Mouse (Mus musculus): ENCODE data around the gene Frrs1. TPM values are rescaled to one million over a fixed set of nuclear protein-coding genes. Genes with fewer than 3 reads are reported as not detected.

Gene Frrs1
- polyA plus RNA-seq, 1 experiment from 2014 or later = 22.7 TPM

DNA sequence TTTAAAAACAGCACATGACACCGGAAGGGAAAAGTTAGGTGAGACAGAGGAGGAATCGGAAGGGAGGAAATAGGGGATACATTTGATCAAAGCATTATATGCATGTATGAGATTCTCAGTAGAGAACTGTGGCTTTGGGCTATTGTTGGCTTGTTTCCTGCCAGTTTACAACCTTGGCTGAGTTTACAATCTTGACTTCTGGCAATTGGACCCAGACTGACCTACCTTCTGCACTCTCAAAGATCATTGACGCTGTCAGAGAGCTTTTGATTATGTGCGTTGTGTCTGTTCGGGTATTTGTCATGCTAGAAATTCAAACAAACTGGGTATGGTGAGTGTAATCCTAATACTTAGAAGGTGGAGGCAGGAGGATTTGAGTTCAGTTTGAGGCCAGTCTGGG lies 5.2 kb downstream of the Frrs1 start:
- TF ChIP-seq EP300 (IDR thresholded peaks at IDR 0.05; ENCODE audit: low read depth) (no peak), CTCF (IDR thresholded peaks at IDR 0.05; ENCODE audit: low read depth) (no peak)
- ATAC-seq (no peak), DNase-seq (no peak)
- H3K36me3 ChIP-seq (replicated peaks; ENCODE audit: insufficient read depth, low read length) = peaks cover 17% of the 10 kb centered on the region
- no peak overlapping the region for H3K9ac ChIP-seq (replicated peaks)
- peaks cover 39% of the 10 kb centered on the region for H3K4me1 ChIP-seq (ENCODE audit: insufficient read depth)
- H3K27ac ChIP-seq (ENCODE audit: low read depth) = peak overlapping the region; percentile 48; the same call in 1 of the 2 replicates
- no peaks in the 10 kb centered on the region for H3K27me3 ChIP-seq (ENCODE audit: insufficient read depth, low read length)
- no peaks in the 10 kb centered on the region for H3K9me3 ChIP-seq (ENCODE audit: low read length)
- no peak overlapping the region; the same call in 1 of the 2 replicates for H3K4me3 ChIP-seq (ENCODE audit: low read depth, low read length)
- WGBS (ENCODE audit: insufficient replicate concordance) = 58% methylated on average over 5 of the region's 5 CpGs
- H3K4me2 ChIP-seq (ENCODE audit: low read depth, low read length) = peak overlapping the region; percentile 98

DNA sequence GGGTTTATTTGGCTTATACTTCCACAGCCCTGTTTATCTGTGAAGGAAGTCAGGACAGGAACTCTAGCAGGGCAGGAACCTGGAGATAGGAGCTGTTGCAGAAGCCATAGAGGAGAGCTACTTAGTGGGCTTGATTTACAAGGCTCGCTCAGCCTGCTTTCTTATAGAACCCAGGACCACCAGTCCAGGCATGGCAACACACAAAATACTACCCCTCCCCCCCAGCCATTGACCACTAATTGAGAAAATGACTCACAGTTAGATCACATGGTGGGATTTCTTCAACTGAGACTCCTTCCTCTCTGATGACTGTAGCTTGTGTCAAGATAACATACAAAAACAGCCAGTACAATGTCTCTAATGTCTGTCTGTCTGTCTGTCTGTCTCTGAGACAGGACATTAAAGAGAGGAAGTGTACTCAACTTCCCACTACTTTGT lies 6.0 kb downstream of the Frrs1 start:
- Histone ChIP-seq H3K27ac (ENCODE audit: low read depth) (peak overlapping the region; percentile 53), H3K4me3 (ENCODE audit: low read depth, low read length) (0 out of 2 replicates have a peak overlapping the region, but pooled peaks have one; percentile 3), H3K4me1 (ENCODE audit: insufficient read depth) (peaks cover 33% of the 10 kb centered on the region), H3K9ac (replicated peaks) (0 out of 2 replicates have a peak overlapping the region, but pooled peaks have one; percentile 4), H3K9me3 (ENCODE audit: low read length) (no peaks in the 10 kb centered on the region), H3K4me2 (ENCODE audit: low read depth, low read length) (peak overlapping the region; percentile 43), H3K27me3 (ENCODE audit: insufficient read depth, low read length) (no peaks in the 10 kb centered on the region), H3K36me3 (replicated peaks; ENCODE audit: insufficient read depth, low read length) (peaks cover 19% of the 10 kb centered on the region)
- ATAC-seq (peak; percentile 40), DNase-seq (no peak)
- 31% methylated on average over 1 of the region's 1 CpGs for WGBS (ENCODE audit: insufficient replicate concordance)
- TF ChIP-seq CTCF (IDR thresholded peaks at IDR 0.05; ENCODE audit: low read depth) (no peak), EP300 (IDR thresholded peaks at IDR 0.05; ENCODE audit: low read depth) (peak; percentile 16)

DNA sequence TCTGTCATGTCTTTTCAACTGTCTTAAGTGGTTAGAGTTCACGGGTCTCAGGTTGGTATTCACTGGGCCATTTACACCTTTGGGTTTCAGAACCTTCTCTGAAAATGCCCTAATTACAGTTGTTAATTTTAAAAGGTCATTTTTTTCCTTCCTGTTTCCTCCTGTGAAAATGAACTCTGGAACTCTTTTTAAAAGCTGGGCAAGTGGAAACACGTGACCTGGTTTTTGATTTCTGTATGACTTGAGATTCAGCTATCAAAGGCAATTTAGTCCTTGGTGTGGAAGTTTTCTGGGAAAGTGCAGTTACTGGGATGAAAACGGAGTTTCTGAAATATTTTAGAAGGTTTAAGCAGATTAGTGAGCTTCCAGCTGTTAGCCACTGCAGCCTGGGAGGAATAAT lies 11.1 kb downstream of the Frrs1 start:
- TF ChIP-seq EP300 (IDR thresholded peaks at IDR 0.05; ENCODE audit: low read depth) = no peak
- no peak for TF ChIP-seq CTCF (IDR thresholded peaks at IDR 0.05; ENCODE audit: low read depth)
- H3K27me3 ChIP-seq (ENCODE audit: insufficient read depth, low read length) = no peaks in the 10 kb centered on the region
- H3K36me3 ChIP-seq (replicated peaks; ENCODE audit: insufficient read depth, low read length) = peaks cover 30% of the 10 kb centered on the region
- H3K4me1 ChIP-seq (ENCODE audit: insufficient read depth) = peaks cover 6% of the 10 kb centered on the region
- WGBS (ENCODE audit: insufficient replicate concordance) = 76% methylated on average over 3 of the region's 3 CpGs
- H3K9ac ChIP-seq (replicated peaks) = no peak overlapping the region
- no peaks in the 10 kb centered on the region for H3K9me3 ChIP-seq (ENCODE audit: low read length)
- H3K27ac ChIP-seq (ENCODE audit: low read depth) = no peak overlapping the region
- ATAC-seq = no peak
- no peak for DNase-seq
- H3K4me3 ChIP-seq (ENCODE audit: low read depth, low read length) = no peak overlapping the region
- H3K4me2 ChIP-seq (ENCODE audit: low read depth, low read length) = no peak overlapping the region

DNA sequence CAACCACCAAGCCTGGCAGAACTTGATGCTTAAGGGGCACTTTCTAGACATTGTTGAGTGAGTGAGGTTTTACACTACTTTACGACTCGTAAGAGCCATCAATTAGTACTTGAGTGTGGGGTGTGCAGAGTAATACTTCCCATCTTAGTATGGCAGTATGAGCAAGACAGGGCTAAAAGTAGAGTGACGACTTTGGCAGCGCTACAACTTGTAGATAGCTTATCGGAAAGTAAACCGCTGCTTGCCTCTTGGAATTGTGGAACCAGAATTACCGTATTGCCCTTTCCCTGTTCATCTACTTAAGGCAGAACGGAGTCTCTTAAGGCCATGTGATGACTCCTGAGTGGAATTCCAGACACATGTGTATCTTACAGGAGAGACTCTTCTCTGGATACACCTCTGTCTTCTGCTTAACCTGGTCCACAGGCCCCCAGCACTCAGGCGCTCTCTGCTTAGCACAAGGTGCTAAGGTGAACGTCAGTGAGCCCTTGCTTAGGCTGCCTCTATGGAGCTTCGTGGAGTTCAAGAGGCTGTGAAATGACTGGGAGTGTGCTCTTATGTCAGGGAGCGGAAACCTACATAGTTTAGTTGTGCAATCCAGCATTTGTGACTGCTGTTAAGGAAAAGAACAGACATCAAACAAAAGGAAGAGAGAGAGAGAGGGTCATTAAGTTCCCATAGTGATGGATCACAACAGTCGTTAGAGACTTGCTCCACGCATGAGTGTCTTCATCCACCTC lies 23.1 kb downstream of the Frrs1 start:
- H3K4me3 ChIP-seq (ENCODE audit: low read depth, low read length) = no peak overlapping the region
- WGBS (ENCODE audit: insufficient replicate concordance) = 90% methylated on average over 14 of the region's 14 CpGs
- TF ChIP-seq EP300 (IDR thresholded peaks at IDR 0.05; ENCODE audit: low read depth) (no peak), CTCF (IDR thresholded peaks at IDR 0.05; ENCODE audit: low read depth) (no peak)
- no peaks in the 10 kb centered on the region for H3K9me3 ChIP-seq (ENCODE audit: low read length)
- ATAC-seq (no peak), DNase-seq (no peak)
- H3K36me3 ChIP-seq (replicated peaks; ENCODE audit: insufficient read depth, low read length) = peaks cover 81% of the 10 kb centered on the region
- H3K4me2 ChIP-seq (ENCODE audit: low read depth, low read length) = no peak overlapping the region
- no peak overlapping the region for H3K27ac ChIP-seq (ENCODE audit: low read depth)
- no peaks in the 10 kb centered on the region for H3K4me1 ChIP-seq (ENCODE audit: insufficient read depth)
- no peaks in the 10 kb centered on the region for H3K27me3 ChIP-seq (ENCODE audit: insufficient read depth, low read length)
- H3K9ac ChIP-seq (replicated peaks) = no peak overlapping the region

DNA sequence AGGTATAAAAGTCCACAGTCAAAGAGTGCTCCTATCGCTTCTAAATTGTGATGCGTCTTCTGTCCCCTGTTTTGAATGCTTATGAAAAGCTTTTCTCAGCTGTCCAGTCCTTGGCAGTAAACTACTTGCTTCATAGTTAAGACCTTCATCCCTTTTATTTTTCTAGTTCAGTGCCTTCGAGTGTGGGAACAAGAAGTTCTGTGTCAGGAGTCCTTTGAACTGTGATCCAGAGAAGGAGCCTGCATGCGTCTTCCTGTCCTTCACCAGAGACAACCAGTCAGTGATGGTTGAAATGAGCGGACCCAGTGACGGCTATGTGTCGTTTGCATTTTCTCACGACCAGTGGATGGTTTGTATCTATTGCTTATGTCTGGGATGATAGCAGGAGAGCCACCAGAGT lies 25.7 kb downstream of the Frrs1 start:
- peaks cover 78% of the 10 kb centered on the region for H3K36me3 ChIP-seq (replicated peaks; ENCODE audit: insufficient read depth, low read length)
- H3K4me3 ChIP-seq (ENCODE audit: low read depth, low read length) = no peak overlapping the region
- WGBS (ENCODE audit: insufficient replicate concordance) = 88% methylated on average over 8 of the region's 8 CpGs
- TF ChIP-seq CTCF (IDR thresholded peaks at IDR 0.05; ENCODE audit: low read depth) (no peak), EP300 (IDR thresholded peaks at IDR 0.05; ENCODE audit: low read depth) (no peak)
- H3K9me3 ChIP-seq (ENCODE audit: low read length) = no peaks in the 10 kb centered on the region
- no peaks in the 10 kb centered on the region for H3K27me3 ChIP-seq (ENCODE audit: insufficient read depth, low read length)
- H3K4me2 ChIP-seq (ENCODE audit: low read depth, low read length) = no peak overlapping the region
- H3K9ac ChIP-seq (replicated peaks) = no peak overlapping the region
- H3K27ac ChIP-seq (ENCODE audit: low read depth) = no peak overlapping the region
- DNase-seq (no peak), ATAC-seq (no peak)
- H3K4me1 ChIP-seq (ENCODE audit: insufficient read depth) = no peaks in the 10 kb centered on the region

DNA sequence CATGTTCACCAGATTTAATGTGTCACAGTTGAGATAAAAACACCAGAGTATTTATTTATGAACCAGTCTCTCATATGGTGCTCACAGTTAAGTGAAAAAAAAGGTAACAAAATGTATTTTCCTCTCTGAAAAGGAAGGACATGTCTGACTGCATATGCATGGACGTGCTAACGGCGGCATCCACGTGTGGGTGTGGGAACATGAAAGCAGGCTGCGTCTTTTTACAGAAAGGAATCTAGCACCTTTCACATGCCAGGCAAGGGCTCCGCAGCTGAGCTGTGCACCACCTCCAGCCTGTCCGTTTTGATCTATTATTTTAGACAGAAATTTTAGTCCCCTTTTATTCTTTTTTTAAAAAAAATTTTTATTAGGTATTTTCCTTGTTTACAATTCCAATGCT lies 30.1 kb downstream of the Frrs1 start:
- Histone ChIP-seq H3K9ac (replicated peaks) (no peak overlapping the region), H3K4me2 (ENCODE audit: low read depth, low read length) (no peak overlapping the region), H3K27ac (ENCODE audit: low read depth) (no peak overlapping the region), H3K4me3 (ENCODE audit: low read depth, low read length) (no peak overlapping the region), H3K4me1 (ENCODE audit: insufficient read depth) (peaks cover 2% of the 10 kb centered on the region; the same call in 1 of the 2 replicates), H3K27me3 (ENCODE audit: insufficient read depth, low read length) (no peaks in the 10 kb centered on the region), H3K9me3 (ENCODE audit: low read length) (no peaks in the 10 kb centered on the region), H3K36me3 (replicated peaks; ENCODE audit: insufficient read depth, low read length) (peaks cover 55% of the 10 kb centered on the region)
- WGBS (ENCODE audit: insufficient replicate concordance) = 92% methylated on average over 7 of the region's 7 CpGs
- TF ChIP-seq CTCF (IDR thresholded peaks at IDR 0.05; ENCODE audit: low read depth) (no peak), EP300 (IDR thresholded peaks at IDR 0.05; ENCODE audit: low read depth) (no peak)
- DNase-seq (no peak), ATAC-seq (no peak)

Data from liver, postnatal 0 days (tissue).